Mouse (Mus musculus): Measurements from ENCODE around the gene Hspe1. TPM values are rescaled to one million over a fixed set of nuclear protein-coding genes. Genes with fewer than 3 reads are reported as not detected.

Hspe1 gene
- 94.3 and 171 TPM in 2 replicates for polyA plus RNA-seq (2012; ENCODE audit: low replicate concordance)

GRCm38 (mm10) chr1:55087932-55088610, at the start of gene Hspe1, which contains the start of gene Hspd1:
Gene Hspe1, plus strand, starts transcription at chr1:55088132.
Gene Hspd1, minus strand, starts transcription at chr1:55088243.

GRCm38 (mm10) chr1:55052355-55052953, 35.5 kb upstream of the Hspe1 start, which contains the start of gene Coq10b:
Gene Coq10b, plus strand, starts transcription at chr1:55052770.

GRCm38 (mm10) chr1:55130943-55131401, 43.0 kb downstream of the Hspe1 start, which contains the start of gene Mob4:
Gene Mob4, plus strand, starts transcription at chr1:55131231.

Other genes with a start within 250 kb of the Hspe1 start
- gene Ankrd44, start 161.7 kb upstream of the Hspe1 start, polyA plus RNA-seq (2012; ENCODE audit: low replicate concordance): 1.6 and 2.1 TPM in 2 replicates
- gene Sf3b1, start 60.7 kb upstream of the Hspe1 start, polyA plus RNA-seq (2012; ENCODE audit: low replicate concordance): 9.7 and 17.3 TPM in 2 replicates
- 3.2 and 5.0 TPM in 2 replicates for gene Coq10b, start 35.4 kb upstream of the Hspe1 start, polyA plus RNA-seq (2012; ENCODE audit: low replicate concordance)
- 23.9 and 59.7 TPM in 2 replicates for gene Hspd1, start 111 bp downstream of the Hspe1 start, polyA plus RNA-seq (2012; ENCODE audit: low replicate concordance)
- gene Mob4, start 43.1 kb downstream of the Hspe1 start, polyA plus RNA-seq (2012; ENCODE audit: low replicate concordance): 0.65 and 2.4 TPM in 2 replicates
- 0.24 and 0.28 TPM in 2 replicates for gene Rftn2, start 138.7 kb downstream of the Hspe1 start, polyA plus RNA-seq (2012; ENCODE audit: low replicate concordance)
- 5.0 and 7.0 TPM in 2 replicates for gene Mars2, start 149.0 kb downstream of the Hspe1 start, polyA plus RNA-seq (2012; ENCODE audit: low replicate concordance)

All from leukemia stem cell, adult 10-12 weeks (primary cell).